Mouse (Mus musculus) bone marrow macrophage, adult 2 months (primary cell): ENCODE data around the gene Cenpb.

Experiments used
- CTCF ChIP-seq: IDR thresholded peaks from 2 replicates; pipeline ENCODE4 v1.5.1; 2012; ENCODE audit warnings: low read depth, mild to moderate bottlenecking, low read length, moderate library complexity
- POLR2A ChIP-seq: IDR thresholded peaks from 2 replicates; pipeline ENCODE4 v1.6.1; 2012; ENCODE audit warnings: mild to moderate bottlenecking, low read depth, low read length, borderline replicate concordance

DNA sequence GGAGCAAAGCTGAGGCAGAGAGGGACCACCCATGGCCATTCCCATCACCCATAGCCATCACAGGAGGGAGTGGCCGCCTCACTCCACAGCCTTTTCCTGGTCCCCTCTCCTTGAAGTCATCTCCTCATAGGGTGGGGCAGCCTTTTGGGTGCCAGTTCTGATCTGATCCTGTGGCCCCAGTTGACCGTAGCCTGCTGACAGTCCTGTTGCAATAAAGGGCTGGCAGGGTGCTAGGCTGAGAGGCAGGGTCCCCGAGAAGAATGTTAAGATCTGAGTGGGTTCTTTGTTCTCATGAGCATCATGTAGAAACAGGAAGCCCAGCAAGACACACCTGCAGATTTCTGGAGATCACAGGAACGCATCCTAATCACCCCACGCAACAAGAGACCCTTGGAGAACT is 51.7 kb downstream of the Cenpb start:
- TF ChIP-seq POLR2A (no peak), CTCF (no peak)
